Mouse (Mus musculus) liver, embryonic 14 days (tissue): ENCODE results near the gene Mrps18b. TPM values are rescaled to one million over a fixed set of nuclear protein-coding genes. Genes with fewer than 3 reads are reported as not detected.

ENCODE experiments used
- polyA plus RNA-seq: library from polyadenylated mRNA; depleted of rRNA; stranded (reverse); fragments of >200 nt; gene quantifications from 2 replicates; pipeline ENCODE4 v1.2.3, GENCODE M21; 2012; rRNA removed

Gene Mrps18b
- 44.9 and 55.3 TPM in 2 replicates for polyA plus RNA-seq

DNA sequence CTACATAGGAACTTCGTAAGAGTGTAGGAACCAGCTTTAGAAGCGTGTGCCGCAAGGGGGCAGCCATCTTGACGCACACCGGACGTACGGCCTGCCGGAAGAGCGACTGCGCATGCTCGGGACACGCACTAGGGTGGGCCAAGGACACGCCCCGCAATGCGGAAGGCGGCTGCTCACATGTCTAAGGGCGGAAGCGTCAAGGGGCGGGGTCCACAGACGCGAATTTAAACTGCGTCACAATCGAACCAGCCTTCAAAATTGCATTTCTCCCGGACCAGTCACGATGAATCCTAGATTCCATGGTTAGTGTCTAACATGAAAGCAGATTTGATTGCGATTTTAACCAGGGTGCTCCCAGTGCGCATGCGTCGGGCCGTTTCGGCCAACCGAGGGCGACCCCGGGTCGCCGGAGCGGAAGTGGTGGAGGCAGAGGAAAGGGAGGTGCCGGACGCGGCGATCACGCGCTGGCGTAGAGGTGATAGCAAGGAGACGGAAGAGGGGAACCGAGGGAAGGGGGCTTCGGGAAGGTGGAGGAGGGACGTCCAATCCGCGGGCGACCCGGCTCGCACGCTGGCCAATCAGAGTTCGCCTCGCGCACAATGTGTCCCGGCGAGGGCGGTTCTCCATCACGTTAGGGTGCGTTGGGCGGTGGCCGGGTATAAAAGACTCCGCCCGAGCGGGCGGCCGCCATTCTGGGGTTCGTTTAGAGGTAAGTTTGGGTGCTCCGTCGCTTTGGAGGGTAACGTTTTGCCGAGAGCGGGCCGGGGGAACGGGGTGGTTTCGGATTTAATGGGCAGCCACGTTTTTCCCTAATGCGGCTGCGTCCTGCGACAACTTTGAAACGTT lies at the start of gene Mrps18b, which contains the start of gene Ppp1r10:
TSS of gene Mrps18b (minus strand) at position 93 of the 846 bp plus-strand sequence.
TSS of gene Ppp1r10 (plus strand) at position 138 of the 846 bp plus-strand sequence.

DNA sequence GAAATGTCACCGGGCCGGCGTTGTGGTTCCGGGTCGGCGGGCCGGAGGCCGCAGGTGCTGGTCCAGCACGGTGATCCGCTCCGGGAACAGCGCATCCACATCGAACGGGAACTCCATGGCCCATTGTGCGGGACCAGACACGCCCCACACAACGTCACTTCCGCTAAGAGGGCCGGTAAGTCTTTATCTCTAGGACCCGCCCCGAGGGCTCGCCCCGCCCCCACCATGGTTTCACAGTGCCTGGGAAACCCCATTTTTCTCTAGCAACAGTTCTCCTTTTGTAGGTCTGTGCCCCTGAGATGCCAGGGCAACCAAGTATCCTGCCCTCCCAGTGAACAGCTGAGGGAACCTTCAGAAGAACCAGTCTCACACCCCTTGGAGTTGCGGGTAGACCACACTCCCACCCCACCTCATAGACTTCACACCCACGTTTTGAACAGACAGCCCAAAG lies 6.2 kb downstream of the Mrps18b start, which contains the start of gene Atat1:
TSS of gene Atat1 (minus strand) at position 157 of the 451 bp plus-strand sequence.

DNA sequence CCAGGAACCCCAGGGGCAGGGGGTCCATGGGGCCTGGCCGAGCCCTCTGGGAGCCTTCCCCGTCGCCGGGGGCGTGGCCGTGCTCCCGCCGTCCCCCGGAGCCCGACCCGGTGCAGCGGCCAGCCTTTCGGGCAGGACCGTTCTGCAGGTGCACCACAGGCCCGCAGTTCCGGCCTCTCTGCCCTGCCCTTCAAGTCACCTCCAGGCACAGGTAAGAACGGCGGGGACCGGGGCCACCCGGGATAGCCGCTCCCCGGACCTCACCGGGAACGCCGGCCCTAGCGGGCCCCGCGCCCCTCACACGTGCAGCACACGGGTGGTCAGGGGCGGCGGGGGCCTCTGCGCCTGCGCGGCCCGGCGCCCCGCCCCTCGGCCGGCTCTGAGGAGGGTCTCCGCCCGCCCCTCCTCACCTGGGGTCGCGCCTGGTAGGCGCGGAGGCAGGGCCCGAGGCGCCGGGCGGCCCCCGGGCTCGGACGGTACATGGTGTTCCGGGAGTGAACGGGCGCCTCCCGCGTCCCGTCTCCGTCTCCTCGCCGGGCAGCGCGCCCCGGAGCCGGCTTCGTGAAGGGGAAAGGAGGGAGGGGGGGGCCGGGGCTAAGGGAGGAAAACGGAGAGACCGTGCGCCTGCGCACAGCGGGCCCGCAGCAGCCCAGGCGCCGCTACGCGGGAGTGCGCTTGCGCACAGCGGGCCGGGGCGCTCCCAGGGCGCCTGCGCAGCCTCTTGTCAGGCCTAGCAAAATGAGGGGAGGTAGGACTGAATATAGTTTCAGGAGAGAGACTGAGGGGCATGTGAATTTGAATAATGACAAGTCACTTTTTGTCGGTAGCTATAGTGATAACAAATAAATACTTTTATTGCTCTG lies 19.2 kb downstream of the Mrps18b start, which contains the start of gene 2310061I04Rik:
TSS of gene 2310061I04Rik (minus strand) at position 651 of the 863 bp plus-strand sequence.

GRCm38 (mm10) chr17:35879245-35880057 lies 36.7 kb downstream of the Mrps18b start, which contains the start of gene Dhx16:
TSS of gene Dhx16 (plus strand) at chr17:35879819.

GRCm38 (mm10) chr17:35865481-35866280 lies 50.5 kb downstream of the Mrps18b start, which contains the start of gene Ppp1r18:
TSS of gene Ppp1r18 (plus strand) at chr17:35865593.

GRCm38 (mm10) chr17:35861198-35861857 lies 54.9 kb downstream of the Mrps18b start, which contains the start of gene Nrm:
TSS of gene Nrm (plus strand) at chr17:35861318.

Other genes starting within 250 kb of the Mrps18b start
- gene Vars2, start 248.8 kb downstream of the Mrps18b start, polyA plus RNA-seq = 7.1 and 7.8 TPM in 2 replicates
- 15.6 and 17.6 TPM in 2 replicates for gene Gtf2h4, start 242.7 kb downstream of the Mrps18b start, polyA plus RNA-seq
- gene Ddr1, start 211.8 kb downstream of the Mrps18b start, polyA plus RNA-seq = 0.91 and 1.4 TPM in 2 replicates
- 7.2 and 9.8 TPM in 2 replicates for gene Ier3, start 94.7 kb downstream of the Mrps18b start, polyA plus RNA-seq
- gene Flot1, start 93.2 kb downstream of the Mrps18b start, polyA plus RNA-seq = 31.6 and 34.3 TPM in 2 replicates
- 448 and 489 TPM in 2 replicates for gene Tubb5, start 78.1 kb downstream of the Mrps18b start, polyA plus RNA-seq
- 10.0 and 10.7 TPM in 2 replicates for gene Mdc1, start 74.9 kb downstream of the Mrps18b start, polyA plus RNA-seq
- gene Nrm, start 55.1 kb downstream of the Mrps18b start, polyA plus RNA-seq = 13.3 and 17.0 TPM in 2 replicates
- 9.1 and 9.3 TPM in 2 replicates for gene Ppp1r18, start 50.8 kb downstream of the Mrps18b start, polyA plus RNA-seq
- 42.6 and 44.7 TPM in 2 replicates for gene Dhx16, start 36.6 kb downstream of the Mrps18b start, polyA plus RNA-seq
- gene 2310061I04Rik, start 19.0 kb downstream of the Mrps18b start, polyA plus RNA-seq = 11.3 and 15.3 TPM in 2 replicates
- 8.2 and 8.5 TPM in 2 replicates for gene Atat1, start 6.3 kb downstream of the Mrps18b start, polyA plus RNA-seq
- gene Ppp1r10, start within 50 bp of the Mrps18b start, polyA plus RNA-seq = 13.3 and 16.4 TPM in 2 replicates
- gene Abcf1, start 53.4 kb upstream of the Mrps18b start, polyA plus RNA-seq = 51.1 and 52.6 TPM in 2 replicates
- 4.9 and 5.4 TPM in 2 replicates for gene Gnl1, start 63.5 kb upstream of the Mrps18b start, polyA plus RNA-seq
- gene Prr3, start 63.8 kb upstream of the Mrps18b start, polyA plus RNA-seq = 4.5 and 6.2 TPM in 2 replicates
- 4.2 and 6.5 TPM in 2 replicates for gene H2-T24, start 104.2 kb upstream of the Mrps18b start, polyA plus RNA-seq
- 25.1 and 29.1 TPM in 2 replicates for gene H2-T23, start 116.5 kb upstream of the Mrps18b start, polyA plus RNA-seq
- gene H2-T22, start 126.4 kb upstream of the Mrps18b start, polyA plus RNA-seq = 8.3 and 9.1 TPM in 2 replicates
- gene Gm6034, start 126.6 kb upstream of the Mrps18b start, polyA plus RNA-seq = not detected in 2 replicates
- not detected in 2 replicates for gene Gm11127, start 142.0 kb upstream of the Mrps18b start, polyA plus RNA-seq
- not detected in 2 replicates for gene Gm19684, start 205.3 kb upstream of the Mrps18b start, polyA plus RNA-seq
- not detected in 2 replicates for gene Gm7030, start 213.0 kb upstream of the Mrps18b start, polyA plus RNA-seq